Mouse (Mus musculus): ENCODE data around the gene Mark3.

DNA sequence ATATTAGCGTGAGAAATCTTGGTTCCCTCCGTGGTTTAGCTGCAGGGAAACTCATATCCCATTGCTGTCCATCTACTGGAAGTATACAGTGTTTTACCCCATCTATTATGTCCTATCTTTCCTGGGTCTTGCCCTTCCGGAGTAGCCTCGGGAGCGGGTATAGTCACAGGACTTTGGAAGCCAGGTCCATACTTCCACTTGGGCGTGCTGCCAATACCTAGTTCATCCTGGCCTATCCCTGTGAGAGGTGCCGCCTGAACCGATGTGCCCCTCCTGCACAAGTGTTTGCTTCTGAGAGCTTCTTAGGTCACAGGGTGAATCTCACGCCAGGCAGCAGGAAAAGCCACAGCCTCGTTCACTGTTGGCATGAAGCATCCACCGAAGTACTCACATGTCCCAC is 115.1 kb downstream of the Mark3 start:
- no peak for TF ChIP-seq POLR2A (IDR thresholded peaks at IDR 0.05; ENCODE audit: insufficient read depth, low read depth, low read length)
- TF ChIP-seq CTCF (IDR thresholded peaks at IDR 0.05; ENCODE audit: insufficient read depth, low read depth, low read length): no peak

Measured in olfactory bulb, adult 2 months (tissue).